Mouse (Mus musculus) G1E (cell line): ENCODE measurements around the gene Eddm3b.

ENCODE experiments used
- CTCF ChIP-seq: IDR thresholded peaks from 2 replicates; pipeline ENCODE4 v1.5.1; 2012; ENCODE audit warnings: low read depth, low read length, inconsistent platforms, mixed read lengths
- TAL1 ChIP-seq: conservative IDR thresholded peaks from 2 replicates; pipeline ENCODE4 v1.6.1; 2012; ENCODE audit warnings: low read depth, low read length, inconsistent platforms, mixed read lengths

DNA sequence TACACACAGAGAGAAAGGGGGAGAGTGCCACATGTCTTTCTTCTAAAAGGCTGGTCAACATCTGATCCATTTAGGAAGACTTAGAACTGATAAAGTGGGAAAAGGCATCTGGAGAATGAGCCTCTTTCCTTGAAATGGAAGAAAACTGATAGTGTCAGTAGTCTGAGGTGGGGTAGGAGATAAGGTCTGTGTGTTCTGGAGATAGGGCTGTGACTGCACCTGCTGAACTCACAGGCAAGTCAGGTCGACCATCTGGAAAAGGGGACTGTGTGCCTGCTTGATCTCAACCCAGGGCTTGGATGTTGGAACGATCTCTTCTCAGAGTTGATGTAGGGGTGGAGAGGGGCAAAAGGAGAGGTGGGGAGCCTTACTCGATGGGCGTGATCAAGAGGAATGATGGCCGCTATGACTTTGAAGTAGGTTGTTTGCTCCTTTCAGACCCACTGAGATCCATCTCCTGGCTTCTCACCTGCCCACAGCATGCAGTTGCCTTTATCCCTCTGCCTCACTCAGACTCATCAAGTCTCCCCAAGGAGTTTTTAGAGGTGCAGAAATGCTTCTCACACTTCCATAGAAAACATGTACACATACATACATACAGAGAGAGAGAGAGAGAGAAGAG, 38.1 kb downstream of the Eddm3b start:
- TF ChIP-seq CTCF (no peak), TAL1 (peak; percentile 54)
